Mouse (Mus musculus) ES-Bruce4 (cell line): ENCODE data around the gene Tbc1d12.

Experiments
- CTCF ChIP-seq: IDR thresholded peaks from one replicate; pipeline ENCODE4 v1.8.1; 2011; ENCODE audit warnings: low read depth, low read length
- POLR2A ChIP-seq: IDR thresholded peaks from one replicate; pipeline ENCODE4 v1.8.1; 2011; ENCODE audit warnings: low read length; ENCODE audit not compliant: insufficient read depth

- no peak for TF ChIP-seq CTCF
- no peak for TF ChIP-seq POLR2A
Measured at GRCm38 (mm10) chr19:38798291-38798690, 38.1 kb upstream of the Tbc1d12 start.
